Mouse (Mus musculus) embryonic facial prominence, embryonic 12.5 days (tissue): ENCODE data around the gene E2f3. TPM values are rescaled to one million over a fixed set of nuclear protein-coding genes. Genes with fewer than 3 reads are reported as not detected.

Experiments
- ATAC-seq: fragments of 200-750 bp; cut with Nextera tagmentation; 2 replicates; pipeline ENCODE4 v1.8.0; 2017; ENCODE audit not compliant: insufficient number of reproducible peaks, insufficient read depth, low FRiP score, low TSS enrichment
- H3K27ac ChIP-seq: fragments of 300-500 bp; sonication (generic); 2 replicates; pipeline ENCODE4 v1.5.1; 2016; ENCODE audit warnings: mild to moderate bottlenecking
- H3K27me3 ChIP-seq: fragments of 300-500 bp; sonication (generic); 2 replicates; pipeline ENCODE4 v1.6.1; 2016; ENCODE audit warnings: mild to moderate bottlenecking, moderate library complexity
- H3K36me3 ChIP-seq: fragments of 300-500 bp; sonication (generic); 2 replicates; pipeline ENCODE4 v1.6.1; 2016; ENCODE audit warnings: mild to moderate bottlenecking
- H3K4me1 ChIP-seq: fragments of 300-500 bp; sonication (generic); 2 replicates; pipeline ENCODE4 v1.6.1; 2016
- H3K4me2 ChIP-seq: fragments of 300-500 bp; sonication (generic); replicated peaks from 2 replicates; pipeline ENCODE4 v1.6.1; 2016; ENCODE audit warnings: mild to moderate bottlenecking, moderate library complexity
- H3K4me3 ChIP-seq: fragments of 300-500 bp; sonication (generic); 2 replicates; pipeline ENCODE4 v1.5.1; 2016; ENCODE audit warnings: mild to moderate bottlenecking
- H3K9ac ChIP-seq: fragments of 300-500 bp; sonication (generic); 2 replicates; pipeline ENCODE4 v1.6.1; 2016; ENCODE audit warnings: mild to moderate bottlenecking, moderate library complexity
- H3K9me3 ChIP-seq: fragments of 300-500 bp; sonication (generic); 2 replicates; pipeline ENCODE4 v1.6.1; 2016; ENCODE audit warnings: mild to moderate bottlenecking, moderate library complexity
- WGBS: fragments of 180-500 bp; shearing (Covaris S2); methylation state at CpG from one replicate; pipeline ENCODE4 v1.1.7; 2016; 5-methylcytosine and 5-hydroxymethylcytosine counted together
- polyA plus RNA-seq: library from polyadenylated mRNA; unstranded; fragments of >200 nt; fragmentation: Nextera tagmentation; extraction: Ambion mirVana; gene quantifications from 2 replicates; pipeline ENCODE4 v1.2.1, GENCODE M21; 2016

The E2f3 gene
- polyA plus RNA-seq, 1 experiment from 2014 or later, result 18.9 TPM

DNA sequence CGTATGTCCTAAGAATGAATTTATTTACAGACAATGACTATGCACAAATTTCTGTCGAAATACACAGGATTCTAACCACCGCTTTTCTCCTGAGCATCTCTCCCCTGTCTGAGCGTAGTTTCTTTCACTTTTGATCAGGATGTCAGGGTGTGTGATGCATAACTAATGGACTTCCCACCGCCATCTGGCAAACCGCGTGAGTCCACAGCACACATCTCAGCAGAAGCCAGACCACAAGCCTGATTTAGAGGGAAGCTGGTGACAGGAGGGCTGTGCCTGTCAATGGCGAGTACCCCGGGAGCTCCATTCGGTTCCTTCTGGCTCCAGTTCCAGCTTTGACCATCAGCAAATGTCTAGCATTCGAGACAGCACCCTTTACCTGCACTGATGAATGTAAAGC is 17.3 kb upstream of the E2f3 start:
- ATAC-seq, result no peak
- Histone ChIP-seq H3K9me3 (no peaks in the 10 kb centered on the region), H3K4me3 (no peak overlapping the region), H3K4me2 (no peak overlapping the region), H3K27me3 (no peaks in the 10 kb centered on the region), H3K27ac (no peak overlapping the region), H3K9ac (no peak overlapping the region), H3K4me1 (0 out of 2 replicates have a peak, but pooled peaks cover 3% of the 10 kb centered on the region), H3K36me3 (no peaks in the 10 kb centered on the region)
- WGBS, result 67% methylated on average over 11 of the region's 11 CpGs

- H3K4me1 ChIP-seq, result 0 out of 2 replicates have a peak, but pooled peaks cover 3% of the 10 kb centered on the region
- no peak overlapping the region for H3K4me2 ChIP-seq
- no peak overlapping the region for H3K9ac ChIP-seq
- 0 out of 2 replicates have a peak, but pooled peaks have one; percentile 35 for ATAC-seq
- no peak overlapping the region for H3K27ac ChIP-seq
- no peaks in the 10 kb centered on the region for H3K36me3 ChIP-seq
- no peaks in the 10 kb centered on the region for H3K9me3 ChIP-seq
- WGBS, result 33% methylated on average over 5 of the region's 5 CpGs
- no peak overlapping the region for H3K4me3 ChIP-seq
- H3K27me3 ChIP-seq, result no peaks in the 10 kb centered on the region
These were observed 15.2 kb upstream of the E2f3 start for GRCm38 (mm10) chr13:30001041-30001440.

DNA sequence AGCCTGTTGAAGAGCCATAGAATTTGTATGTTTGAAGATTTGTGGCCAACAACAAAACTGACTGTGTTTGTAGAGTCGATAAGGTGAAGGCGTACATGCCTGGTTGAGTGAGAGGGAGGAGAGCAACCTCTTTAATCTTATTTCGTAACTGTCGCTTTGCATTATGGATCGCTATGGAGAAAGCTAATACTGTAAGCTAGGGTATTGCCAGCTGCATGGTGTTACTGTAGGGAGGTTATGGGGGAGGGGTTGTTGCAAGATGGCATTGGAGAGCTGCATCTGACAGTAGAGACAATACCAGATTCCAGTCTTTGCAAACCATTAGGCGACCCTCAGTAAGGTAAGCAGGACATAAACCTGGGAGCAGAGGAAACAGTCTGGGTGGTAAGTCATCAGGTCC is 2.1 kb upstream of the E2f3 start:
- H3K4me1 ChIP-seq, result 0 out of 2 replicates have a peak, but pooled peaks cover 2% of the 10 kb centered on the region
- WGBS, result 89% methylated on average over 6 of the region's 6 CpGs
- no peaks in the 10 kb centered on the region for H3K9me3 ChIP-seq
- no peak overlapping the region for H3K9ac ChIP-seq
- H3K27ac ChIP-seq, result no peak overlapping the region
- no peak overlapping the region for H3K4me2 ChIP-seq
- no peaks in the 10 kb centered on the region for H3K36me3 ChIP-seq
- H3K4me3 ChIP-seq, result no peak overlapping the region
- no peaks in the 10 kb centered on the region for H3K27me3 ChIP-seq
- no peak for ATAC-seq

DNA sequence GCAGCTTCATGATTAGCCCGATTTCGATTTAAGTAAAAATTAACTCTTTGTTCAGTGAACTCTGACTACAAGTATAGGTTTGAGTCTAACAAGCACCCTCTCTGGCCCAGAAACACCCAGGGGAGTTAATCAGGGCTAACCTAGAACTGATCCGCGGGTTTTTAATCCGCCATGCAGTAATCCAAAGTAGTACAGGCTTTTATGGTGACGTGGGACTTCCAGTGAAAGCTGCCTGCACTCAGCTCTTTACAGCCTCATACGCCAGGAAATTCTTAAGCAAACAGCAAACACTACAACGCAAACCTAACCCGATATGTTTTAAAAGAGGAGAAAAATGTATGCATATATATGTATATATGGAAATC is 875 bp upstream of the E2f3 start:
- H3K4me3 ChIP-seq, result peak overlapping the region; percentile 72
- 18% methylated on average over 9 of the region's 9 CpGs for WGBS
- H3K9ac ChIP-seq, result peak overlapping the region; percentile 22; the same call in 1 of the 2 replicates
- H3K4me1 ChIP-seq, result peaks cover 11% of the 10 kb centered on the region; the same call in 1 of the 2 replicates
- H3K27me3 ChIP-seq, result no peaks in the 10 kb centered on the region
- peak overlapping the region; percentile 71 for H3K4me2 ChIP-seq
- no peaks in the 10 kb centered on the region for H3K36me3 ChIP-seq
- no peaks in the 10 kb centered on the region for H3K9me3 ChIP-seq
- no peak overlapping the region for H3K27ac ChIP-seq
- ATAC-seq, result no peak

DNA sequence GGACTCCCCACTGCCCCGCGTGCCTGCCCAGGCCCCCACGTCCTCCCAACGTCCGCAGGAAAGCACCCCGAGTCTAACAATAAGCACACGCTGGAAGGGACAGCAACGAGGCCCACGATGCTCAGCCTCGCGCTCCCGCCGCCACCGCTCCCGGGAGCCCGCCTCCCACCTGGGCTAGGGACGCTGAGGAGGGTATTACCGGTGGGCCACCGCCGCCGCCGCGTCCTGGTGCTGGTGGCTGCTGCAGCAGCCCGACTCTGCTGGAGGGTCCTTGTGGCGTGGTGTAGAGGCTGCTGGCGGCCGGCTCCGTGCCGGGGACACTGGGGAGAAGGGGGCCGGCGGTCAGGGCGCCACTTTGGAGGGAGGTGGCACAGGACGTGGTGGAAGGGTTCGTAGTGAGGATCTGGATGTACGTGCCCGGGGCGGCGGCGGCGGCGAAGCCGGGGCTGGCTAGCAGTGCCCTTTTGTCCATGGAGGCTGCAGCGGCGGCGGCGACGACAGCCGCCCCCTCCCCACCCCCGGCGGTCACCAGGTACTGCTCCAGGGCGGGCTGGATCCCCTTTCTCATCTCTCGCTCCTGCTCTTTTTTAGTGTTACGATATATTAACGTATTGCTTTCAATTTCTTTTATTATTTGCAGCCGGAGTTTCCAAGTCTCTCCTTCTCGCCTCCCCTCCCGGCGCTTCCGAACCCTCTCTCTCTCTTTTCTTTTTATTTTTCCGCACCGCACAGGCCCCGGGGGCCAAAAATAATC is 585 bp downstream of the E2f3 start:
- peak overlapping the region; percentile 72 for H3K4me3 ChIP-seq
- H3K27me3 ChIP-seq, result no peaks in the 10 kb centered on the region
- peak overlapping the region; percentile 71 for H3K4me2 ChIP-seq
- no peaks in the 10 kb centered on the region for H3K36me3 ChIP-seq
- peaks cover 20% of the 10 kb centered on the region for H3K4me1 ChIP-seq
- ATAC-seq, result no peak
- no peaks in the 10 kb centered on the region for H3K9me3 ChIP-seq
- H3K27ac ChIP-seq, result peak overlapping the region; percentile 98
- H3K9ac ChIP-seq, result peak overlapping the region; percentile 95
- under 1% methylated on average over 60 of the region's 62 CpGs for WGBS

- Histone ChIP-seq H3K4me2 (peak overlapping the region; percentile 71), H3K27me3 (no peaks in the 10 kb centered on the region), H3K4me1 (peaks cover 28% of the 10 kb centered on the region), H3K27ac (peak overlapping the region; percentile 98), H3K9ac (peak overlapping the region; percentile 95), H3K36me3 (no peaks in the 10 kb centered on the region), H3K4me3 (peak overlapping the region; percentile 72), H3K9me3 (no peaks in the 10 kb centered on the region)
- 0% methylated on average over 23 of the region's 69 CpGs for WGBS
- ATAC-seq, result peak; percentile 5; the same call in 1 of the 2 replicates
These were observed 1.4 kb downstream of the E2f3 start for GRCm38 (mm10) chr13:29984286-29985100.

DNA sequence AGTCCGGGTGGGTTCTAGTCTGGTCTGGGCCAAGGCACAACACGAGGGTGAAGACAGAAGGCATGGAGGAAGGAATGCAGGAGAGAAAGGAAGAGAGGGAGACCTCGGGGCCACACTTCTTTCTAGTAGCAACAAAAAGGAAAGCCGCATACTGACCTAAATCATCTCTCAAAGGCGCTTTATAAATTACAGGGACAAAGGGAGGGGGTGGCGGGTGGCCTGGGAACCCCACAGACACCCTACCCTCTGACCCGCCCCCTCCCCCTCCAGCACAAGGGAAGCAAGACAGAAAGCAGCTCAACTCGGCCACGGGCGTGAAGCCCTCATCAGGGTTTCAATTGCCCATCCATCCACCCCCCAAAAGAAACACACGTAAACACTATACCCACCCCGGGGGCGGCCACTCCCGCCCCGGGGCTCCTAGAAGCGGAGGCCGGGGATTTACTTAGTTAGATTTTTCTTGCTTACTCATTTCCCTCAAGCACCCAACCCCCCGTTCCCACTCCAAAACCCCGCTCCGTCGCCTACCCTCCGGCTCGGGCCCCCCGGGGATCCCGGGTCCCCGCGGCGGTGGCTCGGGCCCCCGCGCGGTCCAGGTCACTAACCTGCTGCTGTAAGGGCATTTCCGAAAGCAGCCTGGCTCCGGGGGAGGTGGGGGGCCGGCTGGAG is 2.2 kb downstream of the E2f3 start:
- no peaks in the 10 kb centered on the region for H3K27me3 ChIP-seq
- WGBS, result under 1% methylated on average over 35 of the region's 35 CpGs
- H3K4me3 ChIP-seq, result peak overlapping the region; percentile 72
- no peak for ATAC-seq
- no peaks in the 10 kb centered on the region for H3K9me3 ChIP-seq
- H3K4me2 ChIP-seq, result peak overlapping the region; percentile 71
- 0 out of 2 replicates have a peak, but pooled peaks cover 2% of the 10 kb centered on the region for H3K36me3 ChIP-seq
- peaks cover 36% of the 10 kb centered on the region for H3K4me1 ChIP-seq
- H3K27ac ChIP-seq, result peak overlapping the region; percentile 98
- H3K9ac ChIP-seq, result peak overlapping the region; percentile 95

GRCm38 (mm10) chr13:29983037-29983436 is 2.8 kb downstream of the E2f3 start:
- H3K27ac ChIP-seq, result peak overlapping the region; percentile 98
- 0 out of 2 replicates have a peak, but pooled peaks cover 4% of the 10 kb centered on the region for H3K36me3 ChIP-seq
- H3K9ac ChIP-seq, result peak overlapping the region; percentile 95; the same call in 1 of the 2 replicates
- 28% methylated on average over 6 of the region's 6 CpGs for WGBS
- no peak for ATAC-seq
- peaks cover 40% of the 10 kb centered on the region for H3K4me1 ChIP-seq
- no peaks in the 10 kb centered on the region for H3K9me3 ChIP-seq
- H3K4me2 ChIP-seq, result peak overlapping the region; percentile 71
- H3K4me3 ChIP-seq, result peak overlapping the region; percentile 72
- H3K27me3 ChIP-seq, result no peaks in the 10 kb centered on the region

DNA sequence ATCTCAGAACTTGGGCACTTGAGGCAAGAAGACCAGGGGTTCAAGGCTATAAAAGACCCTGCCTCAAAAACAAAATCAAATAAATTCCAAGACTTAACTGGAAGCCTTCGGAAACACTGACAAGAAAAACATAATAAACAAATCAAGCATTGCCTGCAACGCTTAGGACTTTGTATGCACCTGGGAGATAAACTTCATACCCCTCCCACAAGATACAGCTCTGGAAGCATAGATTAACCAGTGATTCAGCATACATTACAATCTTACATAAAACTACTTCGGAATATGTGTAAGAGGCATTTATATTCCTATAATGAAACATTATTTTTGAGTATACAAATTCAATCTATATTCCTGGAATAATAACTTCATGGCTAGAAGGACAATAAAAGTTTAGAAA is 3.5 kb downstream of the E2f3 start:
- H3K36me3 ChIP-seq, result peaks cover 8% of the 10 kb centered on the region; the same call in 1 of the 2 replicates
- no peak overlapping the region for H3K4me3 ChIP-seq
- H3K4me1 ChIP-seq, result peaks cover 40% of the 10 kb centered on the region
- no peaks in the 10 kb centered on the region for H3K27me3 ChIP-seq
- no peak overlapping the region for H3K27ac ChIP-seq
- H3K9ac ChIP-seq, result no peak overlapping the region
- peak overlapping the region; percentile 4; the same call in 1 of the 2 replicates for H3K4me2 ChIP-seq
- 75% methylated on average over 3 of the region's 3 CpGs for WGBS
- H3K9me3 ChIP-seq, result no peaks in the 10 kb centered on the region
- ATAC-seq, result no peak

DNA sequence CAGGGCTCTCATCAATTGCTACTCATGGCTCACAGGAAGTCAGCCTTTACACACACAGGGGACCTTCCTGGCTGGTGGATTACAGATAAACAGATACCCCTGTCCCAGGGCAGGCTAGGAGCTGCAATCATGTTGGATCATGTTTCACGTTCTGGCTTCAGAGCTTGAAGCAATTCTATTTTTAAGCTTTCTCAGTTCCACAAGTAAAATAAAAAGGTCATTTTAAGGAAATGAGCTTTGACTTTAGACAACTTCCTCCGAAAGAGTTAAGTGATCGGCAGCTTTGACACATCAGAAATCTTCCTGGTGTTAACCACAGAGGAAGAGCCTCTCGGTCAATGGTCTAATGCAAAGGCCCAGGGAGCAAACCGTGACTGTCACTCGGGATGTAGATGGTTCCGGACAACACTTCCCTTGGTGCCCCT is 6.7 kb downstream of the E2f3 start:
- Histone ChIP-seq H3K9ac (no peak overlapping the region), H3K4me3 (no peak overlapping the region), H3K27ac (no peak overlapping the region), H3K27me3 (no peaks in the 10 kb centered on the region), H3K9me3 (no peaks in the 10 kb centered on the region), H3K36me3 (peaks cover 12% of the 10 kb centered on the region; the same call in 1 of the 2 replicates), H3K4me1 (peaks cover 40% of the 10 kb centered on the region), H3K4me2 (no peak overlapping the region)
- ATAC-seq, result no peak
- 68% methylated on average over 7 of the region's 7 CpGs for WGBS

DNA sequence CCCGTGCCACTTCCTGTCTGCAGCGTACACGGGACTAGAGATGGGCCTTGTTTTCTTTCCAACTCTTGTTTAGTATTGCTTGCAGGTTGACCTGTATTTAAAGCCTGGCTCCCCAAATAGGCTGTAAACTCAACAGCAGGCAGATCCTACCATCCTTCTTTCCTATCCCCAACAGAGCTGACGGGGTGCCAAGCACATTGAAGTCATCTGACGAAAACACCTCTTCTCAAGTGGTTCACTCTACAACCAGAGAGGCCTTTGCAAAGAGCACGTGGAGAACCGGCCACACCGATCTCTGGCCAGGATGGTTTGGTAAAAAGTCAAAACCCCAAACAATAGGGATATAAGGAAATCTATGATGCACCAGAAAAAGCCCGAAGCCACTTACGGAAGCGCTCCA is 8.5 kb downstream of the E2f3 start:
- Histone ChIP-seq H3K27ac (no peak overlapping the region), H3K36me3 (peaks cover 12% of the 10 kb centered on the region; the same call in 1 of the 2 replicates), H3K4me2 (no peak overlapping the region), H3K9me3 (no peaks in the 10 kb centered on the region), H3K4me3 (no peak overlapping the region), H3K9ac (no peak overlapping the region), H3K4me1 (peaks cover 35% of the 10 kb centered on the region), H3K27me3 (no peaks in the 10 kb centered on the region)
- 94% methylated on average over 11 of the region's 11 CpGs for WGBS
- no peak for ATAC-seq
